Comparison of ENCODE assay signal across 8 mouse cellular contexts in genomic region chr13:54055448-54055861, GRCm38 (mm10). TPM values are rescaled to one million over a fixed set of nuclear protein-coding genes. Genes with fewer than 3 reads are reported as not detected.
A peak's percentile ranks its signal among the peaks of the same experiment; 100 is the strongest.
DNase-seq lines count a peak whose midpoint lies in the region; ATAC-seq and TF ChIP-seq lines count a peak whose summit lies in the region.

TSS of gene Drd1 (minus strand) at chr13:54055705.

- H3K9ac ChIP-seq in hindbrain, embryonic 12.5 days: peak within 1 kb of the TSS; percentile 64

- H3K27ac ChIP-seq in cerebellum, adult 2 months (ENCODE audit: insufficient read depth, low read length): no peak within 1 kb of the TSS
- no peak within 1 kb of the TSS for H3K27ac ChIP-seq in hindbrain, embryonic 12.5 days

- H3K4me1 ChIP-seq in cerebellum, adult 2 months (ENCODE audit: control insufficient read depth, insufficient read depth, low read length): no peaks in the 10 kb centered on the region
- peaks cover 7% of the 10 kb centered on the region for H3K4me1 ChIP-seq in hindbrain, embryonic 12.5 days

- no peaks in the 10 kb centered on the region for H3K27me3 ChIP-seq in cerebellum, adult 2 months (ENCODE audit: control insufficient read depth, insufficient read depth, low read length)
- H3K27me3 ChIP-seq in hindbrain, embryonic 12.5 days: peaks cover 31% of the 10 kb centered on the region

- no peaks in the 10 kb centered on the region for H3K36me3 ChIP-seq in hindbrain, embryonic 12.5 days

- ATAC-seq in frontal cortex, adult (ENCODE audit: low TSS enrichment): peak; percentile 90
- peak; percentile 81 for ATAC-seq in hindbrain, embryonic 12.5 days (ENCODE audit: low FRiP score)

- no peak for TF ChIP-seq POLR2A in cerebellum, adult 2 months (IDR thresholded peaks at IDR 0.05; ENCODE audit: borderline replicate concordance, insufficient read depth, low read length)

- DNase-seq in ES-CJ7 (ENCODE audit: low read depth, low spot score): peak; percentile 64
- DNase-seq in cerebellum, adult 2 months: peak; percentile 64 to 76
- DNase-seq in left cerebral cortex, adult 11 months (ENCODE audit: low spot score): peak; percentile 76
- peak; percentile 37 for DNase-seq in lung, postnatal 25 days (ENCODE audit: low spot score)
- peak; percentile 82 for DNase-seq in retina, postnatal 1 day
- peak; percentile 56 for DNase-seq in urinary bladder, adult 2 months (ENCODE audit: low spot score)

- 1% methylated on average over 31 of the region's 31 CpGs for WGBS in cerebellum, adult 2 months
- under 1% methylated on average over 31 of the region's 31 CpGs for WGBS in hindbrain, embryonic 12.5 days

- H3K4me3 ChIP-seq in cerebellum, adult 2 months (replicated peaks; ENCODE audit: insufficient read depth, low read depth, low read length): peak within 1 kb of the TSS; percentile 19
- peak within 1 kb of the TSS; percentile 47 for H3K4me3 ChIP-seq in hindbrain, embryonic 12.5 days

- TF ChIP-seq CTCF in cerebellum, adult 2 months (IDR thresholded peaks at IDR 0.05; ENCODE audit: borderline replicate concordance, insufficient read depth, low read depth, low read length): peak; percentile 65

- H3K9me3 ChIP-seq in hindbrain, embryonic 12.5 days (replicated peaks): no peaks in the 10 kb centered on the region

- H3K4me2 ChIP-seq in hindbrain, embryonic 12.5 days (replicated peaks): peak within 1 kb of the TSS; percentile 98

RNA-seq across cellular contexts. Expression of gene Drd1, which starts in this region (rescaled TPM):
- 0.33 and 0.57 TPM in 2 replicates for polyA plus RNA-seq in cerebellum, adult 2 months (2012; rRNA removed)
- polyA plus RNA-seq in hindbrain, embryonic 12.5 days (2016; fragmentation: Nextera tagmentation; extraction: Ambion mirVana): 1.4 and 1.9 TPM in 2 replicates
- 0.17 and 0.25 TPM in 2 replicates for polyA plus RNA-seq in urinary bladder, adult 2 months (2012; rRNA removed)

Comparison
In these comparisons a context has a peak if more than half of its experiments do, and no peak if none do; other contexts are left out.
1. Peak in DNase-seq and H3K4me3 ChIP-seq in cerebellum, adult 2 months; RNA of the gene not detected or under 1 TPM.
2. Peak in DNase-seq in urinary bladder, adult 2 months; RNA of the gene not detected or under 1 TPM.